Mouse (Mus musculus) bone marrow, adult 2 months (tissue): ENCODE measurements at regions not wholly inside any gene's neighbourhood (a gene's known extent, or its start where the extent isn't known, plus 50 kb on each side); places are given as distances from the start of the nearest gene placed in this dataset.

Experiments used
- H3K27ac ChIP-seq: fragments of 200-500 bp; 2 replicates; pipeline ENCODE4 v1.5.1; 2012; ENCODE audit warnings: low read depth, mild to moderate bottlenecking, control low read depth, inconsistent platforms, low read length; ENCODE audit not compliant: control insufficient read depth, poor library complexity, insufficient read depth
- H3K4me1 ChIP-seq: fragments of 200-500 bp; 2 replicates; pipeline ENCODE4 v1.6.1; 2011; ENCODE audit warnings: low read length; ENCODE audit not compliant: control insufficient read depth, insufficient read depth
- H3K4me3 ChIP-seq: fragments of 200-500 bp; replicated peaks from 2 replicates; pipeline ENCODE3; 2011; ENCODE audit warnings: mild to moderate bottlenecking, low read depth, low read length, control low read depth; ENCODE audit not compliant: control insufficient read depth
- CTCF ChIP-seq: fragments of 200-500 bp; IDR thresholded peaks from 2 replicates; pipeline ENCODE4 v1.5.1; 2011; ENCODE audit warnings: low read length, control low read depth; ENCODE audit not compliant: control insufficient read depth, insufficient read depth
- POLR2A ChIP-seq: fragments of 200-500 bp; IDR thresholded peaks from 2 replicates; pipeline ENCODE4 v1.6.1; 2011; ENCODE audit warnings: low read depth, mild to moderate bottlenecking, control low read depth, low read length, borderline replicate concordance; ENCODE audit not compliant: control insufficient read depth
- WGBS: fragments of 180-500 bp; shearing (Covaris S2); methylation state at CpG from one replicate; pipeline ENCODE4 v1.1.7; 2018; 5-methylcytosine and 5-hydroxymethylcytosine counted together

GRCm38 (mm10) chr3:104586342-104587175 lies 51.9 kb upstream of the Slc16a1 start:
- no peaks in the 10 kb centered on the region for H3K4me1 ChIP-seq
- WGBS, result 87% methylated on average over 6 of the region's 6 CpGs
- no peak overlapping the region for H3K4me3 ChIP-seq
- no peak for TF ChIP-seq POLR2A
- no peak for TF ChIP-seq CTCF
- no peak overlapping the region for H3K27ac ChIP-seq

- 68% methylated on average over 6 of the region's 6 CpGs for WGBS
- no peak overlapping the region for H3K4me3 ChIP-seq
These were observed 53.2 kb upstream of the Slc16a1 start for GRCm38 (mm10) chr3:104585303-104585702.

GRCm38 (mm10) chr3:104583236-104583635 lies 55.2 kb upstream of the Slc16a1 start:
- H3K4me1 ChIP-seq, result no peaks in the 10 kb centered on the region
- no peak overlapping the region for H3K27ac ChIP-seq
- no peak overlapping the region for H3K4me3 ChIP-seq
- TF ChIP-seq POLR2A, result no peak
- TF ChIP-seq CTCF, result no peak
- 83% methylated on average over 7 of the region's 7 CpGs for WGBS

More at GRCm38 (mm10) chr3:104585303-104585702, 53.2 kb upstream of the Slc16a1 start:
- Histone ChIP-seq H3K27ac (no peak overlapping the region), H3K4me1 (no peaks in the 10 kb centered on the region)
- no peak for TF ChIP-seq POLR2A
- no peak for TF ChIP-seq CTCF

GRCm38 (mm10) chr3:104582521-104582920 lies 55.9 kb upstream of the Slc16a1 start:
- no peak for TF ChIP-seq CTCF
- H3K4me1 ChIP-seq, result no peaks in the 10 kb centered on the region
- 87% methylated on average over 10 of the region's 10 CpGs for WGBS
- no peak overlapping the region for H3K27ac ChIP-seq
- H3K4me3 ChIP-seq, result no peak overlapping the region

GRCm38 (mm10) chr3:104579186-104579585 lies 59.3 kb upstream of the Slc16a1 start:
- no peaks in the 10 kb centered on the region for H3K4me1 ChIP-seq
- no peak overlapping the region for H3K4me3 ChIP-seq
- TF ChIP-seq CTCF (no peak), POLR2A (no peak)
- H3K27ac ChIP-seq, result no peak overlapping the region
- 82% methylated on average over 4 of the region's 4 CpGs for WGBS

- H3K4me3 ChIP-seq, result no peak overlapping the region
- H3K27ac ChIP-seq, result no peak overlapping the region
- 54% methylated on average over 3 of the region's 3 CpGs for WGBS
- TF ChIP-seq CTCF (no peak), POLR2A (no peak)
- H3K4me1 ChIP-seq, result no peaks in the 10 kb centered on the region
These were observed 60.1 kb upstream of the Slc16a1 start for GRCm38 (mm10) chr3:104578374-104578773.

- no peak overlapping the region for H3K4me3 ChIP-seq
- TF ChIP-seq POLR2A (no peak), CTCF (no peak)
- no peak overlapping the region for H3K27ac ChIP-seq
- H3K4me1 ChIP-seq, result no peaks in the 10 kb centered on the region
- WGBS, result 63% methylated on average over 5 of the region's 5 CpGs
These were observed 61.1 kb upstream of the Slc16a1 start for GRCm38 (mm10) chr3:104577228-104577927.

GRCm38 (mm10) chr3:104573277-104573940 lies 61.7 kb upstream of the Lrig2 start:
- no peaks in the 10 kb centered on the region for H3K4me1 ChIP-seq
- WGBS, result 73% methylated on average over 5 of the region's 5 CpGs
- H3K27ac ChIP-seq, result no peak overlapping the region
- TF ChIP-seq CTCF (no peak), POLR2A (no peak)
- H3K4me3 ChIP-seq, result no peak overlapping the region
